Mouse (Mus musculus): Measurements from ENCODE around the gene Ddx41.

DNA sequence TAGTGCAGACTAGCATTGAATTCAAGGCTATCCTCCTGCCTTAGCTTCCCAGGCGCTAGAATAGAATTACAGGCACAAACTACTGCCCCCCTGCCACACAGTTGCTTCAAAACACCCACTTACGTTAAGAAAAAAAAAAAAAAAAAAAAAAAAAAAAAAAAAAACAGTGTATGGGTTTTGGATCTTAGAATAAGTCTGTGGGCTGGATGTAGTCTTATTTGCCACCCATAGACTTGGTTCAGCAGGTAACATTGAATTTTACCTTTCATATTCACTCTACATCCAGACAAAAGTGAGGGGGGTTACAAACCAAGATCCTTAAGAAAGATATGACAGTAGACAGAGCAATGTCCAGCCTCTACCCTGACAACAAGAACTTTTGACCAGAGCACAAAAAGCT lies 31.5 kb upstream of the Ddx41 start:
- TF ChIP-seq CTCF (IDR thresholded peaks at IDR 0.05; ENCODE audit: low read depth, low read length) (no peak), POLR2A (IDR thresholded peaks at IDR 0.05; ENCODE audit: insufficient read depth, low read length) (no peak), EP300 (IDR thresholded peaks at IDR 0.05; ENCODE audit: insufficient read depth, low read depth, low read length) (no peak)
